Mouse (Mus musculus): ENCODE results near the gene Akap6. TPM values are rescaled to one million over a fixed set of nuclear protein-coding genes. Genes with fewer than 3 reads are reported as not detected.

Akap6 gene
- total RNA-seq (2023), result not detected

DNA sequence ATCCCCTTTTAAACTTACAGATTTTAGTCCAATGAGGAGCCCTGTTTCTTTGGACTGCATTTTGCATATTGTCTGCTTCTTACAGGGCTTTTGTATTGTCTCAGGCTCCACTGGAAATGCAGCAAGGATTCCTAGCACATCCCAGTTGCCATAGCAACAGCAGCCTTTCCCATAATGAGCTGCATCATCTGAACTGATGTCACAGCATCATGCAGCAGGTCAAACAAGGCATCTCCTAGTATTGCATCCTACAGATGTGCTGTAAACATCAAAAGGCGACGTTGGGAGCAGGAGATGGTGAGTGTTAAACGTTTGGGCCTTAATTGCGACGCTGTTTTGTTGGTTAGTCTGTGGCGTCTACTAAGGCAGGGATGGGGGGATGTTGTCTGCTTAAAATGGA is at the start of gene Akap6:
TSS of gene Akap6 (plus strand) at position 238 of the 400 bp plus-strand sequence.

Other genes with a start within 250 kb of the Akap6 start
- 10 to 100 TPM; 17.0 TPM for gene Arhgap5, start 195.4 kb upstream of the Akap6 start, total RNA-seq (2023)